In the genomic region with DNA sequence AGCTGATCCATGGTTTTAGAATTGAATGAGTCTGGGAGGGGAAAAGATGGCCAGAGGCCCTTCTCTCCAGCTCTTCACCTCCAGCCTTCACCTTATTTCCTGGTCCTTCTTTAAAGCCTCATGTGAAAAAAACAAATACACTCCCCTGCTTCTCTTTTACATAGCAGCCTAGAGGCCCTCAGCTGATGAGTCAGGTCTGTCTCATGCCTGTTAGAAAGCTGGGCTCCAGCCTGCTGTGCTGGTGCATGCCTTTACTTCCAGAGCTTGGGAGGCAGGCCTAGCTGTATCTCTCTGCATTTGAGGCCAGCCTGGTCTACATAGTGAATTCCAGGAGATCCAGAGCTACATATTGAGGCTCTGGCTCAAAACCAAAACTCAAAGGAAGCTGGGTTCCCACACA, we compare ENCODE assay signal across 16 mouse cellular contexts.
DNase-seq lines count a peak whose midpoint lies in the region; TF ChIP-seq lines count a peak whose summit lies in the region.
"Had no signal": no experiment of that assay in that cellular context is flagged by ENCODE, and none has a peak within 500 bp of the region (broad histone marks: within the 10 kb centered on the region; RNA-seq: fewer than 3 reads in every experiment).

No protein-coding gene starts in this region.

- no peak overlapping the region for H3K27ac ChIP-seq in limb, embryonic 10.5 days
- H3K27ac ChIP-seq: forebrain, embryonic 13.5 days; limb, embryonic 15.5 days; midbrain, embryonic 10.5 days; stomach, embryonic 15.5 days had no signal

- no peak overlapping the region for H3K4me3 ChIP-seq in myocyte
- no peak overlapping the region for H3K4me3 ChIP-seq in limb, embryonic 10.5 days
- H3K4me3 ChIP-seq: forebrain, embryonic 13.5 days; limb, embryonic 15.5 days; midbrain, embryonic 10.5 days; stomach, embryonic 15.5 days had no signal

- H3ac ChIP-seq in myocyte (ENCODE audit: control insufficient read depth, insufficient read length) = no peak overlapping the region

- peak overlapping the region; percentile 43 for H3K4me2 ChIP-seq in myocyte (ENCODE audit: low read depth)
- H3K4me2 ChIP-seq: forebrain, embryonic 13.5 days; limb, embryonic 15.5 days; stomach, embryonic 15.5 days had no signal

- no peaks in the 10 kb centered on the region for H3K27me3 ChIP-seq in myocyte (ENCODE audit: control insufficient read depth, insufficient read depth, insufficient read length)
- no peaks in the 10 kb centered on the region for H3K27me3 ChIP-seq in limb, embryonic 10.5 days (ENCODE audit: low read depth, poor library complexity, severe bottlenecking)
- H3K27me3 ChIP-seq: forebrain, embryonic 13.5 days; limb, embryonic 15.5 days; stomach, embryonic 15.5 days had no signal

- no peaks in the 10 kb centered on the region for H3K36me3 ChIP-seq in myocyte (ENCODE audit: control insufficient read depth, insufficient read depth)
- H3K36me3 ChIP-seq in limb, embryonic 10.5 days = no peaks in the 10 kb centered on the region
- H3K36me3 ChIP-seq: G1E; limb, embryonic 15.5 days; midbrain, embryonic 10.5 days; stomach, embryonic 15.5 days had no signal

- DNase-seq in 3T3-L1 (ENCODE audit: low read depth, low spot score) = peak; percentile 91
- DNase-seq in B cell, adult 2 months = peak; percentile 34
- peak; percentile 15 for DNase-seq in adrenal gland, postnatal 25 days
- DNase-seq in cerebellum, adult 11 months = no peak
- DNase-seq in limb, embryonic 10.5 days (ENCODE audit: low spot score) = no peak
- no peak for DNase-seq in spleen, postnatal 10 days (ENCODE audit: low spot score in 2 of 2)
- DNase-seq: cerebellum, adult 9-11 months; gastrocnemius, postnatal 14 days; kidney, adult 8-10 months; kidney, postnatal 25 days had no signal

- H3K9me3 ChIP-seq in limb, embryonic 10.5 days (replicated peaks) = no peaks in the 10 kb centered on the region
- H3K9me3 ChIP-seq: forebrain, embryonic 13.5 days; G1E; limb, embryonic 15.5 days; midbrain, embryonic 10.5 days; stomach, embryonic 15.5 days had no signal

- no peaks in the 10 kb centered on the region for H3K79me2 ChIP-seq in myocyte (ENCODE audit: control insufficient read depth, insufficient read depth)

- no peaks in the 10 kb centered on the region for H3K4me1 ChIP-seq in limb, embryonic 10.5 days
- H3K4me1 ChIP-seq: forebrain, embryonic 13.5 days; midbrain, embryonic 10.5 days; stomach, embryonic 15.5 days had no signal

- TF ChIP-seq POLR2A in myocyte (IDR thresholded peaks at IDR 0.05; ENCODE audit: insufficient read length, low read depth) = no peak

TF ChIP-seq in myocyte, 11 proteins besides CTCF, POLR2A, EP300 and RAD21:
- TF ChIP-seq TCF3 (IDR thresholded peaks at IDR 0.05; ENCODE audit: insufficient read length, low read depth) (no peak), TCF12 (IDR thresholded peaks at IDR 0.05; ENCODE audit: insufficient read depth, poor library complexity, severe bottlenecking) (no peak), CEBPB (IDR thresholded peaks at IDR 0.05; ENCODE audit: insufficient read depth, poor library complexity, severe bottlenecking) (no peak), MYOD1 (IDR thresholded peaks at IDR 0.05; ENCODE audit: control insufficient read depth in 1 of 3, insufficient read length in 2 of 3, low read depth in 2 of 3) (no peak), USF1 (IDR thresholded peaks at IDR 0.05; ENCODE audit: low read depth) (no peak)
TF ChIP-seq in myocyte: peak in this region for 0.

Comparison
In these comparisons a context has a peak if more than half of its experiments do, and no peak if none do; other contexts are left out.
1. DNase-seq: peak in 3T3-L1 (single experiment), B cell, adult 2 months (2 of 2) and adrenal gland, postnatal 25 days (single experiment); none in cerebellum, adult 11 months (single experiment), limb, embryonic 10.5 days (single experiment) and spleen, postnatal 10 days (0 of 2).